Mouse (Mus musculus): ENCODE measurements around the gene Rapgefl1. TPM values are rescaled to one million over a fixed set of nuclear protein-coding genes. Genes with fewer than 3 reads are reported as not detected.

The Rapgefl1 gene
- total RNA-seq, 2 experiments from 2014 or later = 121 to 122 TPM

GRCm38 (mm10) chr11:98900529-98901125 lies 64.0 kb downstream of the Rapgefl1 start:
- no peak for DNase-seq (ENCODE audit: extremely low spot score in 1 of 2, low spot score in 2 of 2)
- intact Hi-C loops (cut with DNase I) = no loop called here

- intact Hi-C loops (cut with DNase I) = no loop called here
- DNase-seq (ENCODE audit: extremely low spot score in 1 of 2, low spot score in 2 of 2) = no peak
Observed at GRCm38 (mm10) chr11:98902621-98903245, 66.1 kb downstream of the Rapgefl1 start.

Other genes with a start within 250 kb of the Rapgefl1 start
- 10 to 100 TPM; 44.1 to 49.6 TPM for gene Ormdl3, start 249.4 kb upstream of the Rapgefl1 start, total RNA-seq (2021)
- gene Lrrc3c, start 238.5 kb upstream of the Rapgefl1 start, total RNA-seq (2021) = not detected
- 10 to 100 TPM; 12.6 to 16.8 TPM for gene Gm12355, start 211.1 kb upstream of the Rapgefl1 start, total RNA-seq (2021)
- gene Gsdma3, start 210.4 kb upstream of the Rapgefl1 start, total RNA-seq (2021) = under 1 TPM; 0.30 to 0.36 TPM
- not detected for gene Gsdma2, start 190.0 kb upstream of the Rapgefl1 start, total RNA-seq (2021)
- gene Gsdma, start 172.4 kb upstream of the Rapgefl1 start, total RNA-seq (2021) = under 1 TPM; 0.13 to 0.16 TPM
- gene Psmd3, start 154.2 kb upstream of the Rapgefl1 start, total RNA-seq (2021) = 100 to 1,000 TPM; 136 to 138 TPM
- not detected for gene Csf3, start 135.5 kb upstream of the Rapgefl1 start, total RNA-seq (2021)
- 100 to 1,000 TPM in 1 of 2 experiments, 10 to 100 TPM in 1; 91.7 to 102 TPM for gene Med24, start 107.3 kb upstream of the Rapgefl1 start, total RNA-seq (2021)
- 1,000 to 10,000 TPM; 1,115 to 1,123 TPM for gene Thra, start 96.1 kb upstream of the Rapgefl1 start, total RNA-seq (2021)
- 10 to 100 TPM; 63.3 to 70.5 TPM for gene Nr1d1, start 61.5 kb upstream of the Rapgefl1 start, total RNA-seq (2021)
- gene Msl1, start 41.3 kb upstream of the Rapgefl1 start, total RNA-seq (2021) = 100 to 1,000 TPM; 162 to 177 TPM
- 10 to 100 TPM; 52.3 to 55.8 TPM for gene Casc3, start 31.9 kb upstream of the Rapgefl1 start, total RNA-seq (2021)
- gene Wipf2, start 26.9 kb downstream of the Rapgefl1 start, total RNA-seq (2021) = 10 to 100 TPM; 28.5 to 29.6 TPM
- under 1 TPM; 0.32 TPM for gene Cdc6, start 71.0 kb downstream of the Rapgefl1 start, total RNA-seq (2021)
- 10 to 100 TPM; 16.6 to 16.9 TPM for gene Rara, start 91.0 kb downstream of the Rapgefl1 start, total RNA-seq (2021)
- 1 to 10 TPM; 4.1 to 5.1 TPM for gene Gjd3, start 146.2 kb downstream of the Rapgefl1 start, total RNA-seq (2021)
- gene Top2a, start 187.4 kb downstream of the Rapgefl1 start, total RNA-seq (2021) = 10 to 100 TPM; 10.1 to 12.0 TPM
- gene Igfbp4, start 204.5 kb downstream of the Rapgefl1 start, total RNA-seq (2021) = 10 to 100 TPM; 78.1 to 83.3 TPM